Mouse (Mus musculus): ENCODE data around the gene Olfr1535.

- no peak for TF ChIP-seq CTCF (IDR thresholded peaks at IDR 0.05; ENCODE audit: control insufficient read depth, insufficient read depth, insufficient replicate concordance, low read depth, low read length)
- TF ChIP-seq POLR2A (IDR thresholded peaks at IDR 0.05; ENCODE audit: control insufficient read depth, low read depth, low read length): no peak
Measured at GRCm38 (mm10) chr13:21550416-21551110, 9.1 kb downstream of the Olfr1535 start.

All from testis, adult 2 months (tissue).